Mouse (Mus musculus) MEL (cell line): Measurements from ENCODE around the gene Gm13278. TPM values are rescaled to one million over a fixed set of nuclear protein-coding genes. Genes with fewer than 3 reads are reported as not detected.
"Not testable (repeated sequence)": the region's sequence is repeated elsewhere in the genome, so short reads cannot be mapped to it uniquely, and the experiment has no call there.

Source experiments
- DNase-seq: peaks from one replicate; pipeline ENCODE4 v3.0.0; 2011; ENCODE audit warnings: low read depth, low spot score
- H3K27ac ChIP-seq: 2 replicates; pipeline ENCODE4 v1.5.1; 2012; ENCODE audit warnings: low read depth, mild to moderate bottlenecking, control low read depth, low read length, moderate library complexity; ENCODE audit not compliant: control insufficient read depth
- H3K27me3 ChIP-seq, 2 experiments: fragments of 150-350 bp in 1 of 2; sonication (generic) in 1 of 2; 2 replicates each; pipeline ENCODE4 v1.6.1; 2012; ENCODE audit warnings: low read length in 2 of 2, mild to moderate bottlenecking in 2 of 2, improper control_type of control experiment in 1 of 2, moderate library complexity in 1 of 2; ENCODE audit not compliant: insufficient read depth in 2 of 2, control insufficient read depth in 1 of 2
- H3K36me3 ChIP-seq, 2 experiments: 2 replicates each; pipeline ENCODE4 v1.6.1; 2012 to 2014; ENCODE audit warnings: low read length in 2 of 2, improper control_type of control experiment in 1 of 2, inconsistent platforms in 1 of 2, mild to moderate bottlenecking in 1 of 2; ENCODE audit not compliant: insufficient read depth in 2 of 2, control insufficient read depth in 1 of 2
- H3K4me1 ChIP-seq, 2 experiments: fragments of 150-350 bp in 1 of 2; sonication (generic) in 1 of 2; 2 replicates each; pipeline ENCODE4 v1.6.1; 2012; ENCODE audit warnings: low read length in 2 of 2, improper control_type of control experiment in 1 of 2, mild to moderate bottlenecking in 1 of 2; ENCODE audit not compliant: insufficient read depth in 2 of 2, control insufficient read depth in 1 of 2
- H3K4me3 ChIP-seq, 2 experiments: fragments of 150-350 bp in 1 of 2; sonication (generic) in 1 of 2; 2 replicates each; pipeline ENCODE4 v1.5.1; 2012; ENCODE audit warnings: low read depth in 2 of 2, low read length in 2 of 2, mild to moderate bottlenecking in 2 of 2, moderate library complexity in 2 of 2, control low read depth in 1 of 2, improper control_type of control experiment in 1 of 2; ENCODE audit not compliant: control insufficient read depth in 1 of 2, insufficient read depth in 1 of 2
- H3K79me2 ChIP-seq: 2 replicates; pipeline ENCODE4 v1.6.1; 2012; ENCODE audit warnings: mild to moderate bottlenecking, low read length, moderate library complexity; ENCODE audit not compliant: control insufficient read depth, poor library complexity, insufficient read depth
- H3K9ac ChIP-seq: 2 replicates; pipeline ENCODE4 v1.6.1; 2012; ENCODE audit warnings: low read depth, mild to moderate bottlenecking, control low read depth, low read length, moderate library complexity; ENCODE audit not compliant: control insufficient read depth, poor library complexity, severe bottlenecking
- H3K9me3 ChIP-seq: fragments of 150-350 bp; sonication (generic); replicated peaks from 2 replicates; pipeline ENCODE4 v1.6.1; 2012; ENCODE audit warnings: mild to moderate bottlenecking, low read length, improper control_type of control experiment, moderate library complexity; ENCODE audit not compliant: insufficient read depth
- ETS1 ChIP-seq: IDR thresholded peaks from 2 replicates; pipeline ENCODE4 v1.6.1; 2012; ENCODE audit warnings: low read depth, mild to moderate bottlenecking, inconsistent platforms, low read length, improper control_type of control experiment, moderate library complexity
- RCOR1 ChIP-seq: IDR thresholded peaks from 2 replicates; pipeline ENCODE4 v1.6.1; 2012; ENCODE audit warnings: low read depth, mild to moderate bottlenecking, inconsistent platforms, low read length, improper control_type of control experiment
- ZMIZ1 ChIP-seq: IDR thresholded peaks from 2 replicates; pipeline ENCODE4 v1.6.1; 2012; ENCODE audit warnings: low read depth, mild to moderate bottlenecking, inconsistent platforms, low read length, improper control_type of control experiment, moderate library complexity
- polyA plus RNA-seq, 2 experiments: library from polyadenylated mRNA; stranded (reverse) in 1 of 2; unstranded in 1 of 2; fragments of >175 nt in 1 of 2; fragments of >200 nt in 1 of 2; gene quantifications; 2 replicates each; pipeline versions ENCODE4 v1.2.1 to v1.2.4; 2012; ENCODE audit warnings: low replicate concordance in 2 of 2, low read depth in 1 of 2; ENCODE audit not compliant: insufficient read length in 2 of 2, insufficient read depth in 1 of 2, missing spikeins in 1 of 2
- total RNA-seq: library from RNA; depleted of rRNA; stranded (reverse); fragments of 300-350 nt; gene quantifications from 2 replicates; pipeline ENCODE4 v1.2.3, GENCODE M21; 2012

Gm13278 gene
- total and polyA plus RNA-seq, 3 experiments: not detected

GRCm38 (mm10) chr4:88749926-88750325 is 41.4 kb upstream of the Gm13278 start:
- no peak for TF ChIP-seq ETS1
- no peak for TF ChIP-seq RCOR1
- H3K9ac ChIP-seq: no peak overlapping the region
- DNase-seq: no peak

GRCm38 (mm10) chr4:88754818-88755340 is 36.5 kb upstream of the Gm13278 start, which contains the start of gene Gm13271:
Gm13271 (plus strand) TSS chr4:88754868.
- H3K27ac ChIP-seq, H3K9ac ChIP-seq, H3K79me2 ChIP-seq, DNase-seq, H3K36me3 ChIP-seq, H3K27me3 ChIP-seq, H3K4me1 ChIP-seq, H3K4me3 ChIP-seq, H3K9me3 ChIP-seq: not testable (repeated sequence)

More at GRCm38 (mm10) chr4:88749926-88750325, 41.4 kb upstream of the Gm13278 start:
- Histone ChIP-seq H3K27ac (no peak overlapping the region), H3K4me3 (no peak overlapping the region), H3K9me3 (no peaks in the 10 kb centered on the region), H3K79me2 (no peaks in the 10 kb centered on the region), H3K27me3 (no peaks in the 10 kb centered on the region; a peak in 2 of 4 replicates), H3K4me1 (no peaks in the 10 kb centered on the region), H3K36me3 (no peaks in the 10 kb centered on the region)

- not testable (repeated sequence) for H3K79me2 ChIP-seq
Observed at GRCm38 (mm10) chr4:88756581-88757513, 34.5 kb upstream of the Gm13278 start.

GRCm38 (mm10) chr4:88757628-88758031 is 33.7 kb upstream of the Gm13278 start:
- not testable (repeated sequence) for H3K4me3 ChIP-seq, H3K36me3 ChIP-seq, H3K79me2 ChIP-seq, H3K27ac ChIP-seq, DNase-seq, H3K4me1 ChIP-seq, H3K9me3 ChIP-seq, H3K27me3 ChIP-seq, H3K9ac ChIP-seq

More at GRCm38 (mm10) chr4:88756581-88757513, 34.5 kb upstream of the Gm13278 start:
- not testable (repeated sequence) for H3K27ac ChIP-seq, H3K27me3 ChIP-seq, H3K36me3 ChIP-seq, H3K9ac ChIP-seq, H3K9me3 ChIP-seq, H3K4me3 ChIP-seq, H3K4me1 ChIP-seq
- TF ChIP-seq ZMIZ1: 0 out of 2 replicates have a peak, but pooled peaks have one; percentile 68
- peak; percentile 75 for DNase-seq

GRCm38 (mm10) chr4:88758751-88759150 is 32.6 kb upstream of the Gm13278 start:
- not testable (repeated sequence) for H3K36me3 ChIP-seq, DNase-seq, H3K79me2 ChIP-seq, H3K9me3 ChIP-seq, H3K4me3 ChIP-seq, H3K27ac ChIP-seq, H3K9ac ChIP-seq, H3K27me3 ChIP-seq, H3K4me1 ChIP-seq
